Mouse (Mus musculus): Measurements from ENCODE around the gene Pgbd5. TPM values are rescaled to one million over a fixed set of nuclear protein-coding genes. Genes with fewer than 3 reads are reported as not detected.

Gene Pgbd5
- polyA plus RNA-seq, 1 experiment from 2014 or later = 2.1 TPM

- ATAC-seq (ENCODE audit: insufficient number of reproducible peaks, low FRiP score, low TSS enrichment, low read depth) = no peak
- 66% methylated on average over 17 of the region's 17 CpGs for WGBS
- H3K36me3 ChIP-seq = peaks cover 69% of the 10 kb centered on the region
Observed at GRCm38 (mm10) chr8:124340360-124341068, 98.9 kb downstream of the Pgbd5 start.

GRCm38 (mm10) chr8:124339742-124340141 lies 99.7 kb downstream of the Pgbd5 start:
- no peaks in the 10 kb centered on the region for H3K27me3 ChIP-seq
- H3K36me3 ChIP-seq = peaks cover 73% of the 10 kb centered on the region
- no peak for ATAC-seq (ENCODE audit: insufficient number of reproducible peaks, low FRiP score, low TSS enrichment, low read depth)
- H3K4me1 ChIP-seq = peaks cover 3% of the 10 kb centered on the region; the same call in 1 of the 2 replicates
- no peak overlapping the region for H3K4me2 ChIP-seq (replicated peaks)
- no peaks in the 10 kb centered on the region for H3K9me3 ChIP-seq (replicated peaks)
- no peak overlapping the region for H3K4me3 ChIP-seq (replicated peaks)
- H3K9ac ChIP-seq = no peak overlapping the region
- H3K27ac ChIP-seq (replicated peaks) = no peak overlapping the region
- 72% methylated on average over 3 of the region's 3 CpGs for WGBS

More at GRCm38 (mm10) chr8:124340360-124341068, 98.9 kb downstream of the Pgbd5 start:
- H3K4me2 ChIP-seq (replicated peaks) = no peak overlapping the region
- H3K27ac ChIP-seq (replicated peaks) = no peak overlapping the region
- no peak overlapping the region for H3K4me3 ChIP-seq (replicated peaks)
- peaks cover 3% of the 10 kb centered on the region; the same call in 1 of the 2 replicates for H3K4me1 ChIP-seq
- H3K9ac ChIP-seq = no peak overlapping the region
- H3K27me3 ChIP-seq = no peaks in the 10 kb centered on the region
- no peaks in the 10 kb centered on the region for H3K9me3 ChIP-seq (replicated peaks)

- Histone ChIP-seq H3K36me3 (peaks cover 62% of the 10 kb centered on the region), H3K4me2 (replicated peaks) (no peak overlapping the region), H3K27me3 (no peaks in the 10 kb centered on the region), H3K27ac (replicated peaks) (no peak overlapping the region), H3K4me3 (replicated peaks) (no peak overlapping the region), H3K9ac (no peak overlapping the region), H3K4me1 (peaks cover 3% of the 10 kb centered on the region; the same call in 1 of the 2 replicates), H3K9me3 (replicated peaks) (no peaks in the 10 kb centered on the region)
- ATAC-seq (ENCODE audit: insufficient number of reproducible peaks, low FRiP score, low TSS enrichment, low read depth) = no peak
- 88% methylated on average over 13 of the region's 13 CpGs for WGBS
Observed at GRCm38 (mm10) chr8:124336302-124336701, 103.2 kb downstream of the Pgbd5 start.

- H3K36me3 ChIP-seq = peaks cover 55% of the 10 kb centered on the region
- no peaks in the 10 kb centered on the region for H3K4me1 ChIP-seq
- WGBS = 68% methylated on average over 11 of the region's 11 CpGs
- no peaks in the 10 kb centered on the region for H3K9me3 ChIP-seq (replicated peaks)
- H3K9ac ChIP-seq = no peak overlapping the region
- ATAC-seq (ENCODE audit: insufficient number of reproducible peaks, low FRiP score, low TSS enrichment, low read depth) = no peak
- H3K4me2 ChIP-seq (replicated peaks) = no peak overlapping the region
- H3K27me3 ChIP-seq = no peaks in the 10 kb centered on the region
- no peak overlapping the region for H3K4me3 ChIP-seq (replicated peaks)
- H3K27ac ChIP-seq (replicated peaks) = no peak overlapping the region
Observed at GRCm38 (mm10) chr8:124331706-124332105, 107.8 kb downstream of the Pgbd5 start.

- peaks cover 52% of the 10 kb centered on the region for H3K36me3 ChIP-seq
- no peak for ATAC-seq (ENCODE audit: insufficient number of reproducible peaks, low FRiP score, low TSS enrichment, low read depth)
- 88% methylated on average over 3 of the region's 3 CpGs for WGBS
Observed at GRCm38 (mm10) chr8:124331094-124331493, 108.4 kb downstream of the Pgbd5 start.

GRCm38 (mm10) chr8:124330433-124330832 lies 109.0 kb downstream of the Pgbd5 start:
- Histone ChIP-seq H3K27me3 (no peaks in the 10 kb centered on the region), H3K27ac (replicated peaks) (no peak overlapping the region), H3K36me3 (peaks cover 50% of the 10 kb centered on the region), H3K9me3 (replicated peaks) (no peaks in the 10 kb centered on the region), H3K4me3 (replicated peaks) (no peak overlapping the region), H3K4me2 (replicated peaks) (no peak overlapping the region), H3K4me1 (no peaks in the 10 kb centered on the region), H3K9ac (no peak overlapping the region)
- 80% methylated on average over 2 of the region's 3 CpGs for WGBS
- ATAC-seq (ENCODE audit: insufficient number of reproducible peaks, low FRiP score, low TSS enrichment, low read depth) = no peak

More at GRCm38 (mm10) chr8:124331094-124331493, 108.4 kb downstream of the Pgbd5 start:
- H3K27me3 ChIP-seq = no peaks in the 10 kb centered on the region
- no peak overlapping the region for H3K4me3 ChIP-seq (replicated peaks)
- H3K4me1 ChIP-seq = no peaks in the 10 kb centered on the region
- no peak overlapping the region for H3K27ac ChIP-seq (replicated peaks)
- H3K4me2 ChIP-seq (replicated peaks) = no peak overlapping the region
- H3K9ac ChIP-seq = no peak overlapping the region
- H3K9me3 ChIP-seq (replicated peaks) = no peaks in the 10 kb centered on the region

- H3K9me3 ChIP-seq (replicated peaks) = no peaks in the 10 kb centered on the region
- H3K36me3 ChIP-seq = peaks cover 46% of the 10 kb centered on the region
- H3K27me3 ChIP-seq = no peaks in the 10 kb centered on the region
- no peak overlapping the region for H3K4me2 ChIP-seq (replicated peaks)
- H3K4me3 ChIP-seq (replicated peaks) = no peak overlapping the region
- H3K4me1 ChIP-seq = no peaks in the 10 kb centered on the region
- no peak overlapping the region for H3K9ac ChIP-seq
- no peak overlapping the region for H3K27ac ChIP-seq (replicated peaks)
- WGBS = 85% methylated on average over 10 of the region's 10 CpGs
- no peak for ATAC-seq (ENCODE audit: insufficient number of reproducible peaks, low FRiP score, low TSS enrichment, low read depth)
Observed at GRCm38 (mm10) chr8:124329690-124330089, 109.8 kb downstream of the Pgbd5 start.

GRCm38 (mm10) chr8:124328259-124328658 lies 111.2 kb downstream of the Pgbd5 start:
- no peak overlapping the region for H3K27ac ChIP-seq (replicated peaks)
- H3K36me3 ChIP-seq = peaks cover 53% of the 10 kb centered on the region
- no peak overlapping the region for H3K4me2 ChIP-seq (replicated peaks)
- no peaks in the 10 kb centered on the region for H3K9me3 ChIP-seq (replicated peaks)
- H3K4me3 ChIP-seq (replicated peaks) = no peak overlapping the region
- 67% methylated on average over 7 of the region's 7 CpGs for WGBS
- no peak for ATAC-seq (ENCODE audit: insufficient number of reproducible peaks, low FRiP score, low TSS enrichment, low read depth)
- H3K9ac ChIP-seq = no peak overlapping the region
- H3K4me1 ChIP-seq = no peaks in the 10 kb centered on the region
- H3K27me3 ChIP-seq = no peaks in the 10 kb centered on the region

GRCm38 (mm10) chr8:124323356-124323755 lies 116.1 kb downstream of the Pgbd5 start:
- Histone ChIP-seq H3K27me3 (no peaks in the 10 kb centered on the region), H3K9ac (no peak overlapping the region), H3K4me2 (replicated peaks) (no peak overlapping the region), H3K4me3 (replicated peaks) (no peak overlapping the region), H3K4me1 (peaks cover 12% of the 10 kb centered on the region), H3K27ac (replicated peaks) (no peak overlapping the region), H3K36me3 (peaks cover 29% of the 10 kb centered on the region), H3K9me3 (replicated peaks) (no peaks in the 10 kb centered on the region)
- no peak for ATAC-seq (ENCODE audit: insufficient number of reproducible peaks, low FRiP score, low TSS enrichment, low read depth)
- WGBS = 85% methylated on average over 14 of the region's 14 CpGs

GRCm38 (mm10) chr8:124321227-124321840 lies 118.1 kb downstream of the Pgbd5 start:
- Histone ChIP-seq H3K4me1 (peaks cover 28% of the 10 kb centered on the region), H3K4me3 (replicated peaks) (no peak overlapping the region), H3K36me3 (peaks cover 25% of the 10 kb centered on the region), H3K4me2 (replicated peaks) (no peak overlapping the region), H3K27me3 (no peaks in the 10 kb centered on the region), H3K9me3 (replicated peaks) (no peaks in the 10 kb centered on the region), H3K27ac (replicated peaks) (no peak overlapping the region), H3K9ac (no peak overlapping the region)
- WGBS = 55% methylated on average over 12 of the region's 12 CpGs
- no peak for ATAC-seq (ENCODE audit: insufficient number of reproducible peaks, low FRiP score, low TSS enrichment, low read depth)

- no peak for ATAC-seq (ENCODE audit: insufficient number of reproducible peaks, low FRiP score, low TSS enrichment, low read depth)
- Histone ChIP-seq H3K4me1 (peaks cover 37% of the 10 kb centered on the region), H3K27me3 (no peaks in the 10 kb centered on the region), H3K9ac (no peak overlapping the region), H3K9me3 (replicated peaks) (no peaks in the 10 kb centered on the region), H3K36me3 (peaks cover 10% of the 10 kb centered on the region; the same call in 1 of the 2 replicates), H3K4me3 (replicated peaks) (no peak overlapping the region), H3K27ac (replicated peaks) (no peak overlapping the region), H3K4me2 (replicated peaks) (no peak overlapping the region)
- WGBS = 90% methylated on average over 4 of the region's 4 CpGs
Observed at GRCm38 (mm10) chr8:124319316-124319652, 120.2 kb downstream of the Pgbd5 start.
